Mouse (Mus musculus) yolk sac, embryonic 10.5 days (tissue): ENCODE results near the gene Soat1.

Experiments used
- DNase-seq: peaks from one replicate; pipeline ENCODE4 v3.0.0-alpha.2; 2017; ENCODE audit warnings: low spot score

The Soat1 gene

DNA sequence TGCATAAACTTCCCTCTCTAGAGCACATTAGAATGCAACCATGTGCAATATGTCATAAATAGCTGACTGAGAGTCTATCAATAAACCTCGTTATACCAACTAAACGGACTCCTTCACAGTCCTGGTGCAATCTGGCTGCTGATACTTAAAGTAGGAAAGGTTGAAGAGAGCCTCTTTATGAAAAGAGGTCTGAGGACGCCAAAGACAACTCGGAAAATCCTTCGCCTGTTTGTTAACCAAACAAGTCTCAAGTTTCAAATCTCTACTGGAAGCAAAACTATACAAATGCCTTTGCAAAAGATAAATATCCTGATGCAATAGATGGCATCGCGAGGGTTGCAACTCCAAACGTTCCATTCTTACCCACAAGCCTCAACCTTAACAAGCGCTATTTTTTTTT, 9.2 kb downstream of the Soat1 start:
- no peak for DNase-seq

DNA sequence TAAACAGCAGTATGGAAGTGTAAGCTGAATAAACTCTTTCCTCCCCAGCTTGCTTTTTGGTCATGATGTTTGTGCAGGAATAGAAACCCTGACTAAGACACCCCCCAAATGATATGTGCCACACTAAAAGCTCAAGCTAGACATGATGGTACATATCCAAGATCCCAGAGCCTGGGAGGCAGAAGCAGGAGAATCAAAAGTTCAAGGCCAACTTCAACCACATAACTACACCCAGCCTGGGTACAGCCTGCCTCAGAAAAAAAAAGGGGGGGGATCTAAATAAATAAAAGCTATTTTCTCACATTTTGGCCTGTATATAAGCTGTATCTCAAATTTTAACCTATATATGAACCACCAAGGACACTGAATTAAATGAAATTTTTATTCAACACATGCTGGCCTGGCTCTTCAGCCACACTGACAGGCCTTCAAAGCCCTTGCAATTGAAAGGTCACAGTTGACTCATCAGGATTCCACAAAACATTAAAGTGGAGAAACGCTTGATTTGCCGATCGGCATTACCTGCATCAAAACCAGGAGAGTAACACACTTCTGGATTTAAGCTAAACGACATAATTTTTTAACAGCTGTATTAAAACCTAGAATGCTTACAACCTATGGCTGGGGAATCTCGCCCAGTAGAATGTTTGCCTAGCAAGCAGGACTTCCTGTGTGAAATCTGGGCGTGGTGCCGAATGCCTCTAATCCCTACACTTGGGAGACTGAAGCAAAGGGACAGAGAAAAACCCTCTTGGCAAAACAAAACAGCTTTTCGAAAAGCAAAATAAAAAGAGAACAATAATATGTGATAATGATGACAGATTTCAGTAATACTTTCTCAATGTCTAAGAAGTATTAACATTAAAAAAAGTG, 9.9 kb downstream of the Soat1 start:
- DNase-seq = no peak

DNA sequence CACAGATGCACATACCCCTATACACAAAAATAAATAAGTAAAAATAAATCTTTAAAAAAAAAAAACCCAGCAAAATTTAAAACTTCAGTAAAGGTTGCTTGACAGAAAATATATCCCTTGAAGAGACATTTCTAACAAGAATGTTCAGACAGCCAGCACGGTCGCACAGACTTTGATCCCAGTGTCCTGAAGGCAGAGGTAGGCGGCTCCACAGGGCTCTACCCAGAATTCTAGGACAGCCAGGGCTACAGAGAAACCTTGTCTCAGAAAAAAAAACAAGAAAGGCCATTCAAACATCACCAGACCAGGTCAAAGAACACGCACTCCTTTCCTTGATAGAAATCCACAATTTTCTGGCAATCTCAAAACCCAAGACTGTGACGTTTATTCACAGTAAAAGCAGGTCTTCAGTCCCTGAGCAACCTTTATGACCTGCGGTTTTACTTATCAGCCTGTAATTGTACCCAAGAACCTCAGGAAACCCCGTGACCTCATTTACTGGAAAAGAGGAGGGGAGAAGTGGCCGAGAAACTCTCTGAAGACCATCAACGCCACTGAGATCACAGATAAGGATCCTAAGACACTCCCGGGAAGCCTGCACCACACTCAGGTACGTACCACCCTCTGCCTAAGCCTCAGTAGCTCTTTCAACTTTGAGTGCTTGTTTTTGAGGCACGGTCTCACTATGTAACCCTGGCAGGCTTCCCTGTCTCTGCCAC, 11.7 kb downstream of the Soat1 start:
- peak; percentile 71 for DNase-seq

DNA sequence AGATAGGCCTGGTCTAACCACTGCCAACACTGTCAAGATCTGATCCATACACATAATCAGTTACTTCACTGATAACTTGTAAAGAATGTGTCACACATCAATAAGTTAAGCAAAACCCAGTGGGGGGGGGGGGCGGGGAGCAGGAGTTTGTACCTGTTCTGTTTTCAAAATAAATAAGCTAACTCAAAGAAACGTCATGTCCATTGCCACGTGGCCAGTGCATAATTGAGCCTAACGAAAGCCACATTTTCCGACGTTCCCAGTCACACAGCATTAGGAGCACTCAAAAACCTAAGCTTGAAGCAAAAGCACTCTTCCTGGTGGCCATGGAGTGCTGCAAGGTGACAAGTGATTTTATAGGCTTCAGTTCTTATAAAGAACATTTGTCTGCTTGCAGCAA, 13.1 kb downstream of the Soat1 start:
- DNase-seq = peak; percentile 43

DNA sequence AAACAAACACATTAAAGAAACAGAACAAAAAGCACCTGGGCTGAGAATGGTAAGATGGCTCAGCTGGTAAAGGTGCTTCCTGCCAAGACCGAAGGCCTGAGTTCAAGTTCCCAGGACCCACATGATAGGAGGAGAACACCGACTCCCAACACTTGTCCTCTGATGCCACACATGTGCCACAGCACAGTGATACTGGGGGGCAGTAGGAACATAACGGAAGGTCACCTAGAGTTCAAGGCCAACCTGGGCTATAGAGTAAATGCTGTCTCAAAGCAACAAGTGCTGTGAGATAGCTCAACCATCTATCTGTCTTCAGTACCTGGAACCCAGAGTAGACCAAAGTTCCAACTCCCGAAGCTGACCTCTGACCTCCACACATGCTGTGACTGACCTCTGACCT, 13.9 kb downstream of the Soat1 start:
- no peak for DNase-seq

DNA sequence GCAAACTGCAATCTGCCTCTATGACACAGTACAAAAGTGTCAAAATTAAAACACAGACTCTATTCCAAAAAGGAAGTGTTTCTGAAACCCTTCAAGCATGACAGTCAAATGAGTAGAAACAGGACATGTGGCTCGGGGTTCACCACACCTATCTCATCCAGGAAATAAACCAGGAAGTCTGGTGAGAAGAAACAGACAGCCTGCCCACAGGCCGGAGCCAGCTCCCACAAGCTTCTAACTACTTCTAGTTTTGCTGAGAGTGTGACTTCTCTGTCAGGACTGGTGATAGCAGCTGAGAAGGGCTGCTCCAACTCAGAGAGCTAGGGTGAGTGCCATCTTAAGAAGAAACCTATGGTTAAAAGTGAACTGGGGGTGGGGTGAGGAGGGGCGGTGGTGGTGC, 14.4 kb downstream of the Soat1 start:
- DNase-seq = peak; percentile 36

DNA sequence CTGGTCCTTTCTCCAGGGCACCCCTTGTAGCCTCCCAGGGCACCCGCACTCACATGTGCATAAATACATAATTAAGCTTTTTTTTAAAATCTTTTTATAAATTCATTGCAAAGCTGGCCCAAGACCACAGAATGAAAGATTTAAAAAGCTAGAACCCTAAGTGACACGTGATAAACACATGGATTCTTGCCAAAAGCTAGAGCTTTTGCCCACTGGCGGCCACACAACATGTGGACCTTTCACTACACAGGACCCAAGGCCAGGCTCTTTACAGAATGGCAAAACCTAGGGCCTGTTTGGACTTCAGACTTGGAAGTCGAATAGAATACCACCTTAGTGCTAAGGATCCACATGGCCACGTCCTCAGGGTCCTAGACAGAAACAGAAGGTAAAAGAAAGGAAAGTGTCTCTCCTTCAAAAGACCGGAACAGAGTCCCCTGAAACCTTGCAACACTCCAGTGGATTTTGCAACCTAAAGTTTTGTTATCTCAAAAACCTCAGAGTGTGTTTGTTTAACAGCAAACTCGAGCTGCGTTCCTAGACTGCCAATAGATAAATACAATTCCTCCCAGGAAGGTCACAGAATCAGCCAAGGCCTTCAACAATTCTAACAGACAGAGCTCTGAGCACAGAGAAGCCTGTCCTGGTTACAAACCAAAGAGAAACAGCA, 15.6 kb downstream of the Soat1 start:
- DNase-seq = peak; percentile 86

DNA sequence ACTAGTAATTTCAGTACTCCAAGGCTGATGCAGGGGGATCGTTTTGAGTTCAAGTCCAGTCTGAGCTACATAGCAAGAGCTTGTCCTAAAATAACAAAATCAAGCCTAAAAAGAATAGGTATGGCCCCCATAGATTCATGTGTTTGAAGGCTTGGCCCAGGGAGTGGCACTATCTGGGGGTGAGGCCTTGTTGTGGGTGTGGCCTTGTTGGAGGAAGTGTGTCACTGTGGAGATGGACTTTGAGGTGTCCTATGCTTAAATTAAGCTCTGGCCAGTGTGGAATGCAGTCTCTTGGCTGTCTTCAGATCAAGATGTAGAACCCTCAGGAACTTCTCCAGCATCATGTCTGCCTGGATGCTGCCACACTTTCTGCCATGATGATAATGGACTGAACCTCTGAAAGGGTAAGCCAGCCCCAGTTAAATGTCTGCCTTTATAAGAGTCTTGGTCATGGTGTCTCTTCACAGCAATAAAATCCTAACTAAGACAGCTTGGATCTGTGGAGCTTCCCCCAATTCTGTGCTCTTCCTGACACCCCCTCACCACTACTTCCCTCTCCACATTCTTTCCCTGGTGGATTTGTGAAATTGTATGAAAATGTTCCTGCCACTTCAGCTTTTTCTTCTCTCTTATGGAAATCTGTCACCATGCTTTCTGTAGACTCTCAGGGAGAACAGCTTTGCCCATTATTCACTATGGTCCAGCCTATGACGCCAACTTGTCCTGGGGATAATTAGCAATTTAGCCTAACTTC, 18.9 kb downstream of the Soat1 start:
- no peak for DNase-seq

DNA sequence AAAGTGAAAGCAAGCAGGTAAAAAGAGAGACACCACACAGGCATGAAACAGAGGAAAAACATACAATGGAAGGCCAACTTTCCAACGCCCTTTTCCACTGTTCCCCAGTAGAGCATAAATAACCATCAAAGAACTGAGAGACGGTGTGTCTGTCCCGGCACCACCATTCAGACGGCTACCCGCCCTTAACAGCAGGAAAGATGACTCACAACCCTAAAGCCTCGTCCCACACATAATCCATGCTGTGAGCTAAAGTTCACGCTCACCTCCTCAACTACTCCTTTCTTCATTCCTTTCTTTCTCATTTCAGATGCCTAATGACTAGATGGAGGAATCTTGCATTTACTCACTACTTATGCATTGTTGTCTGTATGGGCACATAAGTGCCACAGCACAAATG, 19.7 kb downstream of the Soat1 start:
- DNase-seq = no peak

DNA sequence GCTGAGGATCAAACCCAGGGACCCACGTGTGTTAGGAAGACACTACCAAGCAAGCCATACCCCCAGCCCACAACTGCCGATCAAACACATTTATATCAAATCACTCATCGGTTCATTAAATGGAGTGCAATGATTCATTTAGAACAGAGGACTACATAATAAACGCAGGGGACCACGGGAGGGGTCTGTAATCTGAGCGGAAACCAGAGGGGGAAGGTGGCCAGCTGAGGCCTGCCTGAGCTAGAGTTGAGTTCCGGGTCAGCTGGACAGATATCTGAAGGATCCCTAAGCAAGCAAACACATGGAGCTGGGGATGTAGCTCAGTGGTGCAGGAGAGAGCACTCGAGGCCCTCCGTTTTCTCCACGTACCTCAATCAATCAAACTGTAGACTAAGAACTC, 20.3 kb downstream of the Soat1 start:
- no peak for DNase-seq

DNA sequence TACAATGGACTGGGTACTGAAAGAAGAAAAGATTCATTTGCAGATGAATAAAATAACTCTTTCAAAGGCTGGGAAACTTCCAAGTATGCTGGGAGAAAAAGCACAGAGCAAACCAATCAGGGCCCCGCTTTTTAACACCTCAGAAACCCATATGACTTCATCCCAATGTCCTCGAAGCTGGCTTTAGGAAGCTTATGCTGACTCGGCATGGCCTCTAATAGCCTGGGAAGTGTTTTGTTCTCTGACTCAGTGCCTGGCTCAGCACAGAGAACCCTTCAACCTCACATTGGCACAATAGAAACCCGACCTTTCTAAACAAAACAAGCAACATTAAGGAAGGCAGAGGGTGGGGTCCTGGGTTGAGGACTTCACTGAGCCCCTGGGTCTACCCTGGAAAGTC, 23.7 kb downstream of the Soat1 start:
- no peak for DNase-seq

DNA sequence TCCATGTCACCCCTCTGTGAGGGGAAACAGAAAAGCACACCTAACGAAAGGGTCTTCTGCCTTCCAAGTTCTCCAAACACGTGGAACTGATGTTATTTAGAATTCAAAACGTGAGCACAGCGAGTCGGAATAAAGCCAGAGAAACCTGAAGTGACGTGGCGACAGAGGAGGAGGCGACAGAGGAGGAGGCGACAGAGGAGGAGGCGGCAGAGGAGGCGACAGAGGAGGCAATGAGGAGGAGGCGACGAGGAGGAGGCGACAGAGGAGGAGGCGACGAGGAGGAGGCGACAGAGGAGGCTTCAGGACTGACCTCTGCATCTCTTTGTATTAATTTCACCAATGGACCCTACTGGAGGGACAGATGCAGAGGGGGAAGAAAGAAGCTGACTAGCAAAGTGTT, 24.4 kb downstream of the Soat1 start:
- DNase-seq = no peak

DNA sequence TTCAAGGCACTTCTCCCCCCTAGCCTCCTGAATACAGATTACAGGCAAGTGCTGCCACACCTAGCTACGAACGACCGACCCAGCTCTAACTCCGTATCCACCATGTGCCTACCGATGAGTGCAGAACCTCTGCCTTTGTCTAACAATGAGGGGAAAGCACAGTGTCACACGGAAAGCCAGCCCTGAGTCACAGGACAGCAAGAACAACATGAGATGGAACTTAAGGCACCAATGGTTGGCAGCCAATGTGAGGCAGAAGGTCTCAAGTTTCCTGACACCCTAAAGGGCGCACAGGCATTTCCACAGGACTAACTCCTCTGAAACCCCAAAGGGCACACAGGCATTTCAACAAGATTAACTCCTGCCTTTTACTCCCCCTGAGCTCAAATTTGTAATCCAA, 25.0 kb downstream of the Soat1 start:
- no peak for DNase-seq

DNA sequence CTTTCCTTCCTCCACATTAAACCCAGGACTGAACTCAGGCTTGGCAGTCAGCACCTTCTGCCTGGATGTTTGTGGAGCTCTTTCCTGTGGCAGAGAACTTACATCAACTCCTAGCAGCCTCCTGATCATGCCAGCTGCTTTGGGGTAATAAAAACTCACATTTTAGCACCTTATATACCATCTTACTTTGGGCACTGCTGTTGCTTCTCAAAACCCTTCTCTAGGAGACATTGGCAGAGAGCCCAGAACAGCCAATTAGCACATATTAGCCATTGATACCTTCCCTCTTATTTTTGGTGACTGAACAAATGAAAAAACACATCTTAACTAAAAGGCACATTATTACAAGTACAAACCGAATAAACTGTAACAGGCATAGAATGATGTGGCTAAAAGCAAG, 29.1 kb downstream of the Soat1 start:
- no peak for DNase-seq

DNA sequence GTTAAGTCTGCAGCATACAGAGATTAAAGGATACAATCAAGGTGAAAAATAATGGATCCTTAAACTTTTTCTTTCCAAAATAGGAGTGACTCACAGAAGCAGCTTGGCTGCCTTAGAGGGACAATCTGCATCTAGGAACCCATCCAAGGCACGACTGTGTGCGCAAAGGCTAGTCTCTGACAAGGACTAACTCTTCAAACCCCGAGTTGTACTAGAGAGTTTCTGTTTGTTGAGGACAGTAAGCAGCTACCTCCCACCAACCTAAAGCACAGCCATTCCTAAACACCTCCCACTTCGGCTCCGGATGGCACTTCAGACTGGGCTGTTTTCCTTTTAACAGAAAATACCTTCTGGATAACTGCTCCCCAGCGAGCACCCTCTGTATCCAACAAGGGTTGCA, 31.4 kb downstream of the Soat1 start:
- no peak for DNase-seq

DNA sequence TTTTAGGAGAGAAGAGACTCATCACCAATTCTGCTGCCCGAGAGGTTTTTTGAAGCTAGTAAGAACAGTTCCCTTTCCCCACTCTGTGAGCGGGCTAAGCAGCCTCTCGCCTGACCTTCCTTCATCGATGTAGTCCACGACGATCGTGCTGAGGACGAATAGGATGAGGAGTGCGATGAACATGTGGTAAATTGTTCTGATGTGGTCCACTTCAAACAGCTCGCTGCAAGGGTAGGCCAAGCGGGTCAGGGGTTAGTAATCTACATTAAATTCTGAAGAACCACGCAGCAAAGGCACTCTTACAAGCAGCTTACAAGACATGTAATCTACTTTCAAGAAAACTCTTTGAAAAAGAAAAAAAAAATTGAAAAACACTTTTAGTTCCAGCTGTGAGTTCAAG, 31.9 kb downstream of the Soat1 start:
- no peak for DNase-seq

DNA sequence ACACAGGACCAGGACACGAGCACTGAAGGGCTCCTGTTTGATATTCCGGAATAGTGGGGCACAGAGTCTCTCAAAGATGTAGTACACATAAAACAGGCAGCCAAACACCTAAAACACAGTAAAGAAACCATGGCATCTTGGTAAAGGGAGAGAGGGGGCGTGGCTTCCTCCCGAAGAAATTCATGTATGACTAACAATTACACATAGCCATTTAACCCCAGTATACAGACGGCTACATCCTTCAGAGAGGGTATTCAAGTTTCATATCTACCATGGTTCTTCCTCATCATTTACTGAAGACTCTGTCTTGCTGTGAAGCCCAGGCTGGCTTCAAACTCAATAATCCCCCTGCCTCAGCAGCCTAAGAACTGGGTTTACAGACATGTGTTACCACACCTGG, 36.4 kb downstream of the Soat1 start:
- DNase-seq = no peak

DNA sequence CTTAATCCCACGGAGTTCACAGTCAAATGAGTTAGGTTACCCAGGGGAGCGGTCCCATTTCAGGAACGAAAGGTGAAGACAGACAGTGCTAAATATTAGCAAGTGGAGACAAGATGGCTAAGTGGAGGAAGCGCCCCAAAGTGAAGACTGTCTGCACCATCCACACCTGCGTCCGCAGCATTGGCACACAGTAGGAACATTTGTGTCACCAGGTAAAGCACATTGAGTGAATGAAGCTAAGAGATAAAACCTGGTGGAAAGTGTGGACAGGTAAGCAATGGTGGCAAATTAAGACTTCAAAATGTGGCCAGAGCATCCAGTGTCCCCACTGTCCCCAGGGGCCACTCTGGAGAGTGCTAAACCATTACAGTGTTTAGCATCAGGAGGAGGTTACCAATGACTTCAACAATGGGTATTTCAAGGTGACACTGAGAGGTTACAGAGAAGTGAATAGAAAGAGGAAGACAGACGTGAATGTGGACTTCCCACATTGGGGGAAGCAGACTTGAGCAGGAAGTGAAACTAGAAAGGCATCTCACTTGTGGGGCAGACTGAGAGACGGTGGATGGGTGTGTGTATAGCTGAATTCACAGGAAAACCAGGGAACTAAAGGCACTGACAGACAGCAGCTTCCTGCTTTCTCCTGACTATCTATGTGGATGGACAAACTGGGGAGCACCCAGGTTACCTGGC, 37.0 kb downstream of the Soat1 start:
- no peak for DNase-seq

DNA sequence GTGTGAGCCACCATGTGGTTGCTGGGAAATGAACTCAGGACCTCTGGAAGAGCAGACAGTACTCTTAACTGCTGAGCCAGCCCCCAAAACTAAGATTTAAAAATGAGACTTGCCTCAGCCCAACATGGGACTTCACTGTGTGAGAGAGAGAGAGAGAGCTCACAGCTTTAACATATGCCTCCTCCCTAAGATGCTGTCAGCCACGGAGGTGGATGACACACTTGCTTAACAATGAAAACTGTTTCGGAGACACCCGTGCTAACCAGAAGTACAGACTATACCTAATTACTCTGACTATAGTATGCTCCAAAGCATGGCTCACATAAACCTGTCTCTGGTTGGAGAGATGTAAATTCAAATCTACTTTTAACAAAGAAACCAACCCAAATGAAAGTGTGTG, 40.6 kb downstream of the Soat1 start:
- no peak for DNase-seq

DNA sequence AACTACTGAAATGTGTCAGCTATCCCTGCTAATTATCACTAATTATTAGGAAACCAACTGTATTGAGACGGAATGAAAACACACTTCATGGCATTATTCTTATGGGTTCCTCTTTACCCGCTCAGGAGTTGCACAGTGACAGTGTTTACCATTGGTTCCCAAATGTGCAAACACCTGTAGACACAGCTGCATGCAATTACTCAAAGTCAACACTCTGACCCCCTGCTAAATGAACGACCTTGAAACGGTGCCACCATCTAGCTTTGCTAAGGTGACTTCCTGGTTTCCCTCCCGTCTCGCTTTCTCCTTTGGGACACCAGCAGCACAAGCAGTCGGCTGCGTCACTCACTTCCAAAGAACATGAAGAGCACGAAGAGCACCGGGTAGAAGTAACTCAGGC, 41.6 kb downstream of the Soat1 start:
- DNase-seq = no peak

DNA sequence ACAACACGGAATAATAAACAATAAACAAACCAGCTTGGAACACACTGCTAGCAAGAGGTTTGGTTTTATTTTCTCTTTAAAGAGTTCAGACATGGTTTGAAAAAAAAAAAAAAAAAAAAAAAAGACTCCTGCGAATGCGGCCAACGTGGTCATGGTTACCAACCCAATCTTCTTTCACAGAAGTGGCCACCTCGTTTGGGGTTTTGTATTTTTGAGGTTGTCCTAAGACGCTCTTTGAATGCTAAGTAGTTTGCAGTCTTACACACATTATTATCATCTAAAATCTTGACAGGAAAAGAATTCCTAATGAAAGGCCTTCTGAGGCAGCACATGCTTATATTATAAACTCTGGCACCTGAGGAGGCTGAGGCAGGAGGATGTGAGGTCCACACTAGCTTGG, 45.7 kb downstream of the Soat1 start:
- no peak for DNase-seq

DNA sequence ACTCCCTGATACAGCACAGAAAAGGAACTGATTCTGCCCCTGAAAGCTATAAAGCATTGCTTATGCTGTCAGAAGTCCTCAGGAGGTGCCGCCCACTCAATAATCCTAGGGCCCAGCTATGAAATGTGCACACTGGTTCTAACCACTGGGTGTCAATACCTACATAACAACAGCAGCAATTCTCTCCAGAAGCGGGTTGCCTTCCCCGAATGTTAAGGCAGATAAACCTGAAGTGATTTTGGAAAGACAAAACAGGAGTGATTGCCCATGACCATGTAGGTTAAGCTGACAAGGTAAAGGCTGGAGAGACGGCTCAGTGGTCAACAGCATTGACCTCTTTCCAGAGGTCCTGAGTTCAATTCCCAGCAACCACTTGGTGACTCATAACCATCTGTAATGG, 48.4 kb downstream of the Soat1 start:
- no peak for DNase-seq
